Mouse (Mus musculus) gonadal fat pad, adult 2 months (tissue): Measurements from ENCODE around the gene Rad51ap1. TPM values are rescaled to one million over a fixed set of nuclear protein-coding genes. Genes with fewer than 3 reads are reported as not detected.

Experiments
- DNase-seq: peaks from one replicate; pipeline ENCODE4 v3.0.0-alpha.2; 2012; ENCODE audit warnings: low read depth
- polyA plus RNA-seq: library from polyadenylated mRNA; depleted of rRNA; stranded (reverse); fragments of >200 nt; gene quantifications from 2 replicates; pipeline ENCODE4 v1.2.3, GENCODE M21; 2012; rRNA removed

The Rad51ap1 gene
- 1.1 and 1.4 TPM in 2 replicates for polyA plus RNA-seq

- DNase-seq: peak; percentile 66
These were observed at the start of gene Rad51ap1, which contains the start of gene D6Wsu163e for GRCm38 (mm10) chr6:126939487-126940171. Gene Rad51ap1, minus strand, starts transcription at chr6:126939587. Gene D6Wsu163e, plus strand, starts transcription at chr6:126939962.

GRCm38 (mm10) chr6:126981539-126982234 lies 42.3 kb upstream of the Rad51ap1 start:
- no peak for DNase-seq

- DNase-seq: no peak
These were observed 27.0 kb upstream of the Rad51ap1 start for GRCm38 (mm10) chr6:126966241-126967026.

- no peak for DNase-seq
These were observed 24.0 kb upstream of the Rad51ap1 start for GRCm38 (mm10) chr6:126963426-126963825.

- no peak for DNase-seq
These were observed 23.3 kb upstream of the Rad51ap1 start for GRCm38 (mm10) chr6:126962709-126963108.

GRCm38 (mm10) chr6:126961371-126962018 lies 22.1 kb upstream of the Rad51ap1 start:
- DNase-seq: no peak

- DNase-seq: no peak
These were observed 16.3 kb upstream of the Rad51ap1 start for GRCm38 (mm10) chr6:126955734-126956133.

- no peak for DNase-seq
These were observed 8.9 kb upstream of the Rad51ap1 start for GRCm38 (mm10) chr6:126948336-126948735.

- no peak for DNase-seq
These were observed 1.1 kb upstream of the Rad51ap1 start for GRCm38 (mm10) chr6:126940451-126940850.

GRCm38 (mm10) chr6:126938853-126939486 lies 417 bp downstream of the Rad51ap1 start:
- no peak for DNase-seq

- DNase-seq: no peak
These were observed 1.3 kb downstream of the Rad51ap1 start for GRCm38 (mm10) chr6:126938047-126938446.

GRCm38 (mm10) chr6:126932896-126933295 lies 6.5 kb downstream of the Rad51ap1 start:
- DNase-seq: no peak

GRCm38 (mm10) chr6:126921111-126921881 lies 18.1 kb downstream of the Rad51ap1 start, which contains the start of gene Dyrk4:
Gene Dyrk4, minus strand, starts transcription at chr6:126921839.
- DNase-seq: no peak

- no peak for DNase-seq
These were observed 24.5 kb downstream of the Rad51ap1 start for GRCm38 (mm10) chr6:126914928-126915327.

- DNase-seq: no peak
These were observed 28.7 kb downstream of the Rad51ap1 start for GRCm38 (mm10) chr6:126910727-126911126.

GRCm38 (mm10) chr6:126907876-126908275 lies 31.5 kb downstream of the Rad51ap1 start:
- no peak for DNase-seq

GRCm38 (mm10) chr6:126907378-126907777 lies 32.0 kb downstream of the Rad51ap1 start:
- DNase-seq: no peak

GRCm38 (mm10) chr6:126877118-126877517 lies 62.3 kb downstream of the Rad51ap1 start:
- DNase-seq: no peak
